In genomic region chr10:83871736-83872400, GRCm38 (mm10) we compare ENCODE assay signal across 9 mouse cellular contexts.
DNase-seq lines count a peak whose midpoint lies in the region; ATAC-seq and TF ChIP-seq lines count a peak whose summit lies in the region.
"Had no signal": no experiment of that assay in that cellular context is flagged by ENCODE, and none has a peak within 500 bp of the region (broad histone marks: within the 10 kb centered on the region; RNA-seq: fewer than 3 reads in every experiment).

No protein-coding gene starts in this region.

- H3K4me3 ChIP-seq in embryonic fibroblast, embryonic 13.5 days (ENCODE audit: insufficient read depth, low read length), result no peak overlapping the region
- H3K4me3 ChIP-seq: neural tube, embryonic 12.5 days had no signal

- TF ChIP-seq POLR2A in embryonic fibroblast, embryonic 13.5 days (IDR thresholded peaks at IDR 0.05; ENCODE audit: low read depth, low read length), result no peak

- DNase-seq in gastrocnemius, adult 18-20 months (ENCODE audit: low spot score), result peak; percentile 16
- no peak for DNase-seq in gastrocnemius, postnatal 4 days (ENCODE audit: low spot score in 2 of 2)
- peak; percentile 26 for DNase-seq in kidney, adult 18-20 months
- DNase-seq in lung, postnatal 10 days, result peak; percentile 64
- DNase-seq in ovary, postnatal 36 days (ENCODE audit: low spot score), result no peak
- no peak for DNase-seq in adrenal gland, postnatal 25 days

- no peak for ATAC-seq in activated CD4-positive, CD25-positive, alpha-beta regulatory T cell, adult 4 months

- 0 out of 2 replicates have a peak, but pooled peaks cover 2% of the 10 kb centered on the region for H3K4me1 ChIP-seq in embryonic fibroblast, embryonic 13.5 days (ENCODE audit: control insufficient read depth, insufficient read depth, low read length)
- H3K4me1 ChIP-seq: neural tube, embryonic 12.5 days had no signal

- peak overlapping the region; percentile 82 for H3K27ac ChIP-seq in embryonic fibroblast, embryonic 13.5 days (ENCODE audit: insufficient read depth, low read length)
- H3K27ac ChIP-seq: neural tube, embryonic 12.5 days had no signal

- TF ChIP-seq CTCF in embryonic fibroblast, embryonic 13.5 days (IDR thresholded peaks at IDR 0.05; ENCODE audit: borderline replicate concordance, insufficient read depth, low read length), result no peak

Comparison
In these comparisons a context has a peak if more than half of its experiments do, and no peak if none do; other contexts are left out.
1. DNase-seq: peak in gastrocnemius, adult 18-20 months (single experiment), kidney, adult 18-20 months (single experiment) and lung, postnatal 10 days (single experiment); none in gastrocnemius, postnatal 4 days (0 of 2), ovary, postnatal 36 days (single experiment) and adrenal gland, postnatal 25 days (single experiment).